Mouse (Mus musculus): ENCODE measurements at regions not wholly inside any gene's neighbourhood (a gene's known extent, or its start where the extent isn't known, plus 50 kb on each side); places are given as distances from the start of the nearest gene placed in this dataset.

DNA sequence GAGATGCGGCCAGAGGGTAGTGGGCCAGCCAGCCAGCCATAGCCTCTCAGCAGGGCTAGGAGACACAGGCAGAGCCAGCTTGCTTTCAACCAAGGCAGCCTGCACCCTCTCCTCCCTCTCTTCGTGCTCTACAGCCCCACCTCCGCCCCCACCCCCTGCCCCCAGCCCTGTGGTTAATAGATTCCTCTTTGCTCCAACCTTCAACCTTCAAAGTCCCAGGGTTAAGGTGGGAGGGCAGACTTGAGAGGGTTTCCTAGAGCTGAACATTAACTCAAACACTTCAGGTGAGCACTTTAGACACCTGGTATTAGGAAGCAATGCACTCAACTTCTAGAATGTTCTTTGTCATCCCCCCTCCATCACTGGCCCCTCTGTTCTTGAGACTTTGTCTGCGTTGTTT is 128.5 kb upstream of the Adamts18 start:
- Histone ChIP-seq H3K27me3 (ENCODE audit: insufficient read depth, low read length) (peaks cover 18% of the 10 kb centered on the region), H3K4me3 (replicated peaks; ENCODE audit: low read length) (no peak overlapping the region), H3K36me3 (ENCODE audit: insufficient read depth, low read length) (no peaks in the 10 kb centered on the region), H3K9me3 (ENCODE audit: low read length) (peaks cover 13% of the 10 kb centered on the region), H3K4me1 (replicated peaks; ENCODE audit: low read depth, low read length) (no peaks in the 10 kb centered on the region)
- TF ChIP-seq NANOG (IDR thresholded peaks at IDR 0.05; ENCODE audit: borderline replicate concordance, low read length), result no peak

DNA sequence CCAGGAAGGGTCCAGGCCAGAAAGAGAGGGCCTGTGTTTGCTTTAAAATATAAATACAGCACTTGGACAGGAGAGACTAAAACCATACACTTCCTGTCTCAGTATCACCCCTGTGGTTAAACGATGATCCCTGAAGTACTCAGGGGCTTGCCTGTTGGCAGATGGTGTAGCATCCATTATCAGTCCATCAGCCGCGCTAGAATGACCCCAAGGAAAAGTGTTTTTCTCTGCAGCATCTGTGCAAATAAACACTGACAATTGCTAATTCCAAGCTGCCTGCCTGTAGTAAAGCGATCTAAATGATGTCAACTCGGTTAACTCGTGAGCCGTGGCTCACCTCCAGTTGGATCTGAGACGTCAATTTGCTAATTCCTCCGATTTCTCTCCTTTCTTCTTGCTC is 130.4 kb upstream of the Adamts18 start:
- Histone ChIP-seq H3K4me1 (replicated peaks; ENCODE audit: low read depth, low read length) (no peaks in the 10 kb centered on the region), H3K36me3 (ENCODE audit: insufficient read depth, low read length) (no peaks in the 10 kb centered on the region), H3K9me3 (ENCODE audit: low read length) (peaks cover 13% of the 10 kb centered on the region), H3K4me3 (replicated peaks; ENCODE audit: low read length) (no peak overlapping the region), H3K27me3 (ENCODE audit: insufficient read depth, low read length) (peaks cover 34% of the 10 kb centered on the region)
- no peak for TF ChIP-seq NANOG (IDR thresholded peaks at IDR 0.05; ENCODE audit: borderline replicate concordance, low read length)

DNA sequence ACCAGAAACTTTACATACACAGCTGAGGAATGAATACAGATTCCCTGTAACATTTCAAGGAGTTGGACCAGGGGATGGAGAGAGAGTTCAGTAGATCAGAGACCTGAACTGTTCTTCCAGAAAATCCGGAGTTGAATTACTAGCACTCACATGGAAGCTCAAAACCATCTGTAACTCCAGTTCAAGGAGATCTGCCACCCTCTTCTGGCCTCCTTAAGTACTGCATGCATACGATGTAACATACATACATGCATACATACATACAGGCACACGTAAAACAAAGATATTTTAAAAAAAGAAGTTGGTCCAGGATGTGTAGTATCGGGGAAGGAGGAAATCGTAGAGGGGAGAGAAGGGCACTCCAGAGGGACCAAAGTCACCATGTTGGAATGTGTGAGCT is 131.3 kb upstream of the Adamts18 start:
- Histone ChIP-seq H3K4me1 (replicated peaks; ENCODE audit: low read depth, low read length) (no peaks in the 10 kb centered on the region), H3K27me3 (ENCODE audit: insufficient read depth, low read length) (peaks cover 34% of the 10 kb centered on the region), H3K4me3 (replicated peaks; ENCODE audit: low read length) (no peak overlapping the region), H3K36me3 (ENCODE audit: insufficient read depth, low read length) (no peaks in the 10 kb centered on the region), H3K9me3 (ENCODE audit: low read length) (peaks cover 13% of the 10 kb centered on the region)
- TF ChIP-seq POU5F1 (IDR thresholded peaks at IDR 0.05; ENCODE audit: borderline replicate concordance, low read length) (no peak), CTCF (conservative IDR thresholded peaks at IDR 0.05; ENCODE audit: low read length) (peak; percentile 57), NANOG (IDR thresholded peaks at IDR 0.05; ENCODE audit: borderline replicate concordance, low read length) (no peak)

DNA sequence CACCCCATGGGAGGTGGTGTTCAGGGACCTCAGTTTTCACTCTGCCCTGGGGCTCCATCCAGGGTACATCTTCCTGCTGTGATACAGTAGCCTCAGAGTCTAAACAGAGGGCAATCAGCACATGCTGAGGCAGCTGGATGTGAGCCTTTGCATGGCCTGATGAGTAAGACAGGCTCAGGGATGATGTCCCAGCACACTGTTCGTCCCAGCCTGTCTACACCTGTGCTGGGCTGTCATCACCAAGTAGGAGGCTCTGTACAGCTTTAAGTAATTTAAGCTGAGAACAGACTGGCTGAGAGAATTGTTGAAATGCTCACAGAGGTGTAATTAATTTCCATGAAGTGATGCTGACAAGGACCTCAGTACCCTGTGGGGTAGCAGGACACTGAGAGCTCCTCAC is 132.8 kb upstream of the Adamts18 start:
- H3K4me1 ChIP-seq (replicated peaks; ENCODE audit: low read depth, low read length), result 0 out of 2 replicates have a peak, but pooled peaks cover 7% of the 10 kb centered on the region
- no peaks in the 10 kb centered on the region for H3K36me3 ChIP-seq (ENCODE audit: insufficient read depth, low read length)
- peaks cover 13% of the 10 kb centered on the region for H3K9me3 ChIP-seq (ENCODE audit: low read length)
- no peak overlapping the region for H3K4me3 ChIP-seq (replicated peaks; ENCODE audit: low read length)
- peaks cover 40% of the 10 kb centered on the region for H3K27me3 ChIP-seq (ENCODE audit: insufficient read depth, low read length)
- no peak for TF ChIP-seq CTCF (conservative IDR thresholded peaks at IDR 0.05; ENCODE audit: low read length)
- TF ChIP-seq NANOG (IDR thresholded peaks at IDR 0.05; ENCODE audit: borderline replicate concordance, low read length), result no peak
- TF ChIP-seq POU5F1 (IDR thresholded peaks at IDR 0.05; ENCODE audit: borderline replicate concordance, low read length), result no peak

DNA sequence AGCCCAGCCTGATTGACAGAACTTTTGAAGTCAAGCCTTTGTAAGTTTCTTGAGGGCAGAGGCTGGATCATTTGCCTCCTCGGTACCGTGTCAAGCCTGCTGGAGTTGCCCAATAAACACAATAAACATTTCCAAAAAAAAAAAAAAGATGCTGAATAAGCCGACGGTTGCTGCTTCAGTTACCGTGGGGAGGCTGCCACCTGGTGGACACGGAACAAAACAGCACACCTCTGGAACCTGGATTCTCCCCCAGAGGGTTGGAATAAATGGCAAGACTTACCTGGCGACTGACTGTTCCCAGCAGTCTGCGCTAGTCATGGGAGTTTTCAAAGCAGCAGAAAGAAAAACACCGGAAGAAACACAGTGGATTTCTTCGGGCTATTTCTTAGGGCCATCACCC is 136.3 kb upstream of the Adamts18 start:
- H3K9me3 ChIP-seq (ENCODE audit: low read length), result no peaks in the 10 kb centered on the region
- TF ChIP-seq NANOG (IDR thresholded peaks at IDR 0.05; ENCODE audit: borderline replicate concordance, low read length), result no peak
- no peak for TF ChIP-seq POU5F1 (IDR thresholded peaks at IDR 0.05; ENCODE audit: borderline replicate concordance, low read length)
- peak; percentile 71 for TF ChIP-seq CTCF (conservative IDR thresholded peaks at IDR 0.05; ENCODE audit: low read length)
- 0 out of 2 replicates have a peak, but pooled peaks cover 7% of the 10 kb centered on the region for H3K4me1 ChIP-seq (replicated peaks; ENCODE audit: low read depth, low read length)
- peaks cover 40% of the 10 kb centered on the region for H3K27me3 ChIP-seq (ENCODE audit: insufficient read depth, low read length)
- no peaks in the 10 kb centered on the region for H3K36me3 ChIP-seq (ENCODE audit: insufficient read depth, low read length)
- H3K4me3 ChIP-seq (replicated peaks; ENCODE audit: low read length), result no peak overlapping the region

DNA sequence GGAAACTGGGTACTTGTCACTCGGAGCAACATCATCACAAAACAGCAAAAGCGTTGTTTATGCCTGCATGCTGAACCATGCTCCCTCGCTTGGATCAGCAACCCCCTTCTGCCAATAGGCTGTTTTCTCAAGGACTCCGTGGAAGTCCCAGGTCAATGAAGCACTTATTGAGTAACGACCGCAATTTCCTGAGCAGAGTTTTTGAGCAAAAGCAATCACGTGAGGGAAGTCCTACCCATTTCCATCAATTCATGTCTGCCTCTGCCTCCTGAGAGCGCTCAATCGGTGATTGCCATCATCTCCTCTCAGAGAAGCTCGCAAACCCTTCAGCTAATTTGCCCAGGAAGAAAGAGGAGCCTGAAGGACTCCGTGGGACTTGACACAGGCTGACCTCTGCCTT is 136.9 kb upstream of the Adamts18 start:
- Histone ChIP-seq H3K36me3 (ENCODE audit: insufficient read depth, low read length) (no peaks in the 10 kb centered on the region), H3K4me3 (replicated peaks; ENCODE audit: low read length) (no peak overlapping the region), H3K4me1 (replicated peaks; ENCODE audit: low read depth, low read length) (0 out of 2 replicates have a peak, but pooled peaks cover 7% of the 10 kb centered on the region), H3K27me3 (ENCODE audit: insufficient read depth, low read length) (peaks cover 35% of the 10 kb centered on the region), H3K9me3 (ENCODE audit: low read length) (no peaks in the 10 kb centered on the region)
- TF ChIP-seq CTCF (conservative IDR thresholded peaks at IDR 0.05; ENCODE audit: low read length) (no peak), POU5F1 (IDR thresholded peaks at IDR 0.05; ENCODE audit: borderline replicate concordance, low read length) (no peak), NANOG (IDR thresholded peaks at IDR 0.05; ENCODE audit: borderline replicate concordance, low read length) (no peak)

DNA sequence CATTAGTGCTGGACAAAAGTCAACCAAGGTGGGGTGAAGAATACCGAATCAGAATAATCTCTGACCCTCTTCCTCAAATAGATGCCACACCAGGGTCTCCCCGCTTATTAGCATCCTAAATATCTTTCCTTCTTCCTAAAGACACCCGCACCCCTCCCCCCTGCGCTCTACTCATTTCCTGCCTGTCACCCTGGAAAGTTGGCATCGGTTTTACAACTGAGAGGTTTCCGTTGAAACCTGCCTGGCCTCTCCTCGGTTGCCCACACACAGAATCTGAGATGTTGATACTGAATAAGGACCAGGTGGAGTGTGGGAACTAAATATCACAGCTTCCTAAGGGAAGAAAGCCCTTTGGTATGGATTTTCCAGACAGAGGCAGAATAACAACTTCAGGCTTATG is 137.4 kb upstream of the Adamts18 start:
- TF ChIP-seq POU5F1 (IDR thresholded peaks at IDR 0.05; ENCODE audit: borderline replicate concordance, low read length), result no peak
- no peak for TF ChIP-seq CTCF (conservative IDR thresholded peaks at IDR 0.05; ENCODE audit: low read length)
- no peak for TF ChIP-seq NANOG (IDR thresholded peaks at IDR 0.05; ENCODE audit: borderline replicate concordance, low read length)
- 0 out of 2 replicates have a peak, but pooled peaks cover 7% of the 10 kb centered on the region for H3K4me1 ChIP-seq (replicated peaks; ENCODE audit: low read depth, low read length)

DNA sequence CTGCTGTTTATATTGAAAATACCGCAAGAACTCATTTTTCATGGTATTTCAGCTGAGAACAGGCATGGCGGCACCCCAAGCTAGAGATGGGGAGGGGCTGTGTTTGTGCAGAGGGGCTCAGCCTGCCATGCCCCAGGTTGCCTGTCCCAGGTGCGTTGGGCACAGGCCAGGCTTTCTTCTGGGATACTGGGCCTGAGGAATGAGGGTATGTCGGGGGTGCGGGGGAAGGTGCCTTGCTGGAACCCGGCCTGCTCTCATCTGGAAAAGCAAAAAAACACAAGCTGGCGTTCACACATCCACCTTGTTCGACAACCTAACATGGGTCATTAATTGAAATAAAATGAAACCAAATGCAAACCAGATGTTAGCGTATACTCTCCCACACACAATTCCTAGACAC is 142.2 kb upstream of the Adamts18 start:
- TF ChIP-seq POU5F1 (IDR thresholded peaks at IDR 0.05; ENCODE audit: borderline replicate concordance, low read length) (no peak), NANOG (IDR thresholded peaks at IDR 0.05; ENCODE audit: borderline replicate concordance, low read length) (no peak)
- H3K9me3 ChIP-seq (ENCODE audit: low read length), result no peaks in the 10 kb centered on the region
- no peaks in the 10 kb centered on the region for H3K4me1 ChIP-seq (replicated peaks; ENCODE audit: low read depth, low read length)

More for the DNA sequence above, 137.4 kb upstream of the Adamts18 start:
- H3K36me3 ChIP-seq (ENCODE audit: insufficient read depth, low read length), result no peaks in the 10 kb centered on the region
- peaks cover 31% of the 10 kb centered on the region for H3K27me3 ChIP-seq (ENCODE audit: insufficient read depth, low read length)
- H3K9me3 ChIP-seq (ENCODE audit: low read length), result no peaks in the 10 kb centered on the region
- H3K4me3 ChIP-seq (replicated peaks; ENCODE audit: low read length), result no peak overlapping the region

DNA sequence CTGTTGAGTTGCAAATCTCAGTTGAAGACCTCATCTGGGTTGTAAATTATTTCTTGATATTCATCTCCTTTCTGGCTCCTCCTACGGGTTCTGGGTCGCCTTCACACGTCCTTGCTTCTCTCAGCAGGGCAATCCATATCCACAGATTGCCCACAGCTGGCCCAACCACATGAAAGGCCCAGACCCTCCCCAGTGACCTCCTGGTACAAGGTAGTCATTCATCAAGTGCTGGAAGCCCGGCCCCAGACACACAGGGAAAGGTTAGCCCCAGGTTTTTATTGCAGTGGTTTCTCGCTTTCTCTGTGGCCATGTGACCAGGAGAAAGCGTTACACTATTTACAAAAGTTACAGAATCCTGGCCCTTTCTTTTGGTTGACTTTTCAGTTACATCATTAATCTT is 134.5 kb upstream of the Nudt7 start:
- no peak overlapping the region for H3K4me3 ChIP-seq (replicated peaks; ENCODE audit: low read length)
- H3K4me1 ChIP-seq (replicated peaks; ENCODE audit: low read depth, low read length), result no peaks in the 10 kb centered on the region
- no peaks in the 10 kb centered on the region for H3K36me3 ChIP-seq (ENCODE audit: insufficient read depth, low read length)
- no peaks in the 10 kb centered on the region for H3K27me3 ChIP-seq (ENCODE audit: insufficient read depth, low read length)
- TF ChIP-seq POU5F1 (IDR thresholded peaks at IDR 0.05; ENCODE audit: borderline replicate concordance, low read length), result no peak
- no peak for TF ChIP-seq CTCF (conservative IDR thresholded peaks at IDR 0.05; ENCODE audit: low read length)
- TF ChIP-seq NANOG (IDR thresholded peaks at IDR 0.05; ENCODE audit: borderline replicate concordance, low read length), result no peak
- H3K9me3 ChIP-seq (ENCODE audit: low read length), result no peaks in the 10 kb centered on the region

More for the DNA sequence above, 142.2 kb upstream of the Adamts18 start:
- peaks cover 1% of the 10 kb centered on the region; the same call in 1 of the 2 replicates for H3K27me3 ChIP-seq (ENCODE audit: insufficient read depth, low read length)
- no peak overlapping the region for H3K4me3 ChIP-seq (replicated peaks; ENCODE audit: low read length)
- H3K36me3 ChIP-seq (ENCODE audit: insufficient read depth, low read length), result no peaks in the 10 kb centered on the region
